Mouse (Mus musculus) small intestine, adult 2 months (tissue): Measurements from ENCODE around the gene Wdr62.

Experiments
- CTCF ChIP-seq: fragments of 200-500 bp; IDR thresholded peaks from 2 replicates; pipeline ENCODE4 v1.5.1; 2012; ENCODE audit warnings: low read depth, mild to moderate bottlenecking, control low read depth, inconsistent platforms, low read length, moderate library complexity, mixed read lengths; ENCODE audit not compliant: insufficient replicate concordance, insufficient read length; ENCODE audit errors: extremely low read depth
- POLR2A ChIP-seq: fragments of 200-500 bp; IDR thresholded peaks from 2 replicates; pipeline ENCODE4 v1.6.1; 2012; ENCODE audit warnings: low read depth, mild to moderate bottlenecking, control low read depth, inconsistent platforms, low read length, moderate library complexity

DNA sequence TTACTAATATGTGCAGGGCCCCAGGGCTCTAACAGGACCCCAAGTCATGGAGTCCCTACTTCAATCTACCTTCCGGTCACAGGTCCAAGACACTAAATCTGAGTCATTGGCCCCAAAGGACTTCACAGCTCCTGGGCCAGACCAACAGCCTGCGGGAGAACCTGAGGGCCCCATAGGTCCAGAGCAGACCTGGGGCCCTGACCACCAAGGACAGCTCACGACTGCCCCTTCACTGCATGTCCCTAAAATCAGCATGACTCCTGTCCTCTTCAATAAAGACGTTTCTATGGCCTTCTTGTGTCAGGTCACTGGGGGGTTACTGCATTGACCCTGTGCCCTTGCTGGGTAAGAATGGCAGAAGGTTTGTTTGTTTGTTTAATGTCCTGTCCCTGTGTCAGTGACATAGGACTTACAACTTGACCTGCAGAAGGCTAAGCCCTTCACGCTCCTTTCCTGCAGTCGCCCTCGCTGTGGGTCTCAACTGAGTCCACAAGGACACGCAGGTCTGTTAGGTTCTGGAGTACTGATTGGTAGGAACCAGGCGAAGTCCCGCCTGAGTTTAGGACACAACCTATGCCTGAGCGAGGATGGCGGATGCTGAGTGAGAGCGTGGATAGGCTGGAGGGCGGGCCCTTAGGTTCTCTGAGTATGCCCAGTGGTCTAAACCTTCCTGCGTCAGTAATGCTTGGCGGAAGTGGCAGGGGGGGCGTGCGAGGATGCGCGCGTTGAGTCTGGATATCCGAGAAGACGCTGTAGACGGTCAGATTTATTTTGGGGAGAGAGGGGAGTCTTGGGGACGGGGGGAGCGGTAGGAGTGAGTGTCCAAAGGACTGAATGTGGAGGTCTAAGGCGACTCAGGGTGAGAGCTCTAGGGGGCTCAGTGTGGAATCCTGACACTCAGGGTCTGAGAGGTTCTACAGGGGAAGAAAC, 28.1 kb upstream of the Wdr62 start, which contains the start of gene Alkbh6:
- peak; percentile 58; the same call in 1 of the 2 replicates for TF ChIP-seq POLR2A
- TF ChIP-seq CTCF, result peak; percentile 14; the same call in 1 of the 2 replicates
